Mouse (Mus musculus) midbrain, embryonic 11.5 days (tissue): ENCODE measurements around the gene Setx. TPM values are rescaled to one million over a fixed set of nuclear protein-coding genes. Genes with fewer than 3 reads are reported as not detected.

Experiments used
- ATAC-seq: fragments of 200-750 bp; cut with Nextera tagmentation; 2 replicates; pipeline ENCODE4 v1.8.0; 2017; ENCODE audit warnings: moderate TSS enrichment, moderate library complexity; ENCODE audit not compliant: low FRiP score
- DNase-seq: peaks from one replicate; pipeline ENCODE4 v3.0.0; 2015; ENCODE audit warnings: low spot score; ENCODE audit errors: missing footprints
- H3K27ac ChIP-seq: fragments of 300-500 bp; sonication (generic); 2 replicates; pipeline ENCODE4 v1.5.1; 2014; ENCODE audit warnings: low read depth, low read length
- H3K27me3 ChIP-seq: fragments of 300-500 bp; sonication (generic); 2 replicates; pipeline ENCODE4 v1.6.1; 2014; ENCODE audit warnings: mild to moderate bottlenecking, low read length, moderate library complexity, mixed read lengths; ENCODE audit not compliant: control insufficient read depth, insufficient read depth
- H3K36me3 ChIP-seq: fragments of 300-500 bp; sonication (generic); 2 replicates; pipeline ENCODE4 v1.6.1; 2014; ENCODE audit warnings: mild to moderate bottlenecking, low read length, moderate library complexity, mixed read lengths; ENCODE audit not compliant: control insufficient read depth, insufficient read depth
- H3K4me1 ChIP-seq: fragments of 300-500 bp; sonication (generic); 2 replicates; pipeline ENCODE4 v1.6.1; 2014; ENCODE audit warnings: low read length; ENCODE audit not compliant: control insufficient read depth, insufficient read depth
- H3K4me2 ChIP-seq: fragments of 300-500 bp; sonication (generic); 2 replicates; pipeline ENCODE4 v1.6.1; 2014; ENCODE audit warnings: mild to moderate bottlenecking, moderate library complexity
- H3K4me3 ChIP-seq: fragments of 300-500 bp; sonication (generic); 2 replicates; pipeline ENCODE4 v1.5.1; 2014; ENCODE audit warnings: low read depth, low read length
- H3K9ac ChIP-seq: fragments of 300-500 bp; sonication (generic); 2 replicates; pipeline ENCODE4 v1.6.1; 2014; ENCODE audit warnings: low read length
- H3K9me3 ChIP-seq: fragments of 300-500 bp; sonication (generic); 2 replicates; pipeline ENCODE4 v1.6.1; 2016; ENCODE audit warnings: low read length; ENCODE audit not compliant: control insufficient read depth
- WGBS: fragments of 180-500 bp; shearing (Covaris S2); extraction: QIAGEN DNeasy Blood & Tissue Kit; methylation state at CpG from one replicate; pipeline ENCODE4 v1.1.7; 2014; 5-methylcytosine and 5-hydroxymethylcytosine counted together
- polyA plus RNA-seq: library from polyadenylated mRNA; unstranded; fragments of >200 nt; fragmentation: Nextera tagmentation; extraction: Ambion mirVana; gene quantifications from 2 replicates; pipeline ENCODE4 v1.2.1, GENCODE M21; 2014

The Setx gene
- polyA plus RNA-seq, 1 experiment from 2014 or later = 11.2 TPM

GRCm38 (mm10) chr2:29183266-29183924, 59.4 kb downstream of the Setx start:
- no peak for DNase-seq
- Histone ChIP-seq H3K9ac (no peak overlapping the region), H3K36me3 (peaks cover 6% of the 10 kb centered on the region; the same call in 1 of the 2 replicates), H3K27ac (no peak overlapping the region), H3K4me1 (peaks cover 2% of the 10 kb centered on the region; the same call in 1 of the 2 replicates), H3K4me3 (no peak overlapping the region), H3K27me3 (no peaks in the 10 kb centered on the region), H3K9me3 (no peaks in the 10 kb centered on the region), H3K4me2 (no peak overlapping the region)
- ATAC-seq = no peak
- WGBS = 83% methylated on average over 6 of the region's 6 CpGs

GRCm38 (mm10) chr2:29186209-29186608, 62.2 kb downstream of the Setx start:
- no peaks in the 10 kb centered on the region for H3K9me3 ChIP-seq
- 40% methylated on average over 6 of the region's 6 CpGs for WGBS
- no peak overlapping the region for H3K4me3 ChIP-seq
- peaks cover 2% of the 10 kb centered on the region; the same call in 1 of the 2 replicates for H3K4me1 ChIP-seq
- no peak overlapping the region for H3K4me2 ChIP-seq
- H3K36me3 ChIP-seq = no peaks in the 10 kb centered on the region
- ATAC-seq (no peak), DNase-seq (no peak)
- no peak overlapping the region for H3K27ac ChIP-seq
- no peak overlapping the region for H3K9ac ChIP-seq
- no peaks in the 10 kb centered on the region for H3K27me3 ChIP-seq

- Histone ChIP-seq H3K4me2 (no peak overlapping the region), H3K4me3 (no peak overlapping the region), H3K27ac (no peak overlapping the region), H3K9ac (no peak overlapping the region), H3K9me3 (no peaks in the 10 kb centered on the region), H3K36me3 (no peaks in the 10 kb centered on the region), H3K27me3 (peaks cover 6% of the 10 kb centered on the region), H3K4me1 (peaks cover 9% of the 10 kb centered on the region; the same call in 1 of the 2 replicates)
- 85% methylated on average over 7 of the region's 7 CpGs for WGBS
- ATAC-seq = no peak
- DNase-seq = no peak
These were observed 66.4 kb downstream of the Setx start for GRCm38 (mm10) chr2:29190392-29190791.

- Histone ChIP-seq H3K9me3 (no peaks in the 10 kb centered on the region), H3K4me2 (no peak overlapping the region), H3K27ac (no peak overlapping the region), H3K9ac (no peak overlapping the region), H3K4me1 (peaks cover 9% of the 10 kb centered on the region; the same call in 1 of the 2 replicates), H3K27me3 (peaks cover 14% of the 10 kb centered on the region), H3K4me3 (no peak overlapping the region), H3K36me3 (no peaks in the 10 kb centered on the region)
- ATAC-seq = no peak
- no peak for DNase-seq
- 80% methylated on average over 10 of the region's 10 CpGs for WGBS
These were observed 67.5 kb downstream of the Setx start for GRCm38 (mm10) chr2:29191216-29192215.

GRCm38 (mm10) chr2:29192629-29193278, 68.8 kb downstream of the Setx start:
- Histone ChIP-seq H3K4me3 (no peak overlapping the region), H3K27me3 (peaks cover 15% of the 10 kb centered on the region), H3K9ac (no peak overlapping the region), H3K36me3 (no peaks in the 10 kb centered on the region), H3K4me1 (peaks cover 9% of the 10 kb centered on the region; the same call in 1 of the 2 replicates), H3K9me3 (no peaks in the 10 kb centered on the region), H3K4me2 (no peak overlapping the region), H3K27ac (no peak overlapping the region)
- DNase-seq (no peak), ATAC-seq (no peak)
- 85% methylated on average over 8 of the region's 8 CpGs for WGBS

GRCm38 (mm10) chr2:29193819-29194546, 70.0 kb downstream of the Setx start:
- H3K4me3 ChIP-seq = peak overlapping the region; percentile 50
- H3K27me3 ChIP-seq = peaks cover 15% of the 10 kb centered on the region
- H3K9ac ChIP-seq = peak overlapping the region; percentile 31; the same call in 1 of the 2 replicates
- ATAC-seq (no peak), DNase-seq (peak; percentile 87)
- H3K4me1 ChIP-seq = peaks cover 9% of the 10 kb centered on the region; the same call in 1 of the 2 replicates
- H3K4me2 ChIP-seq = peak overlapping the region; percentile 97
- H3K27ac ChIP-seq = no peak overlapping the region
- no peaks in the 10 kb centered on the region for H3K9me3 ChIP-seq
- no peaks in the 10 kb centered on the region for H3K36me3 ChIP-seq
- 15% methylated on average over 16 of the region's 16 CpGs for WGBS

- H3K27ac ChIP-seq = no peak overlapping the region
- peaks cover 9% of the 10 kb centered on the region; the same call in 1 of the 2 replicates for H3K4me1 ChIP-seq
- WGBS = 1% methylated on average over 56 of the region's 61 CpGs
These were observed 70.8 kb downstream of the Setx start for GRCm38 (mm10) chr2:29194547-29195463.

More at GRCm38 (mm10) chr2:29194547-29195463, 70.8 kb downstream of the Setx start:
- Histone ChIP-seq H3K27me3 (peaks cover 15% of the 10 kb centered on the region), H3K4me2 (peak overlapping the region; percentile 97), H3K4me3 (peak overlapping the region; percentile 50), H3K36me3 (no peaks in the 10 kb centered on the region), H3K9me3 (no peaks in the 10 kb centered on the region), H3K9ac (peak overlapping the region; percentile 57)
- DNase-seq (peak; percentile 99), ATAC-seq (peak; percentile 80)
